Mouse (Mus musculus): ENCODE measurements at regions not wholly inside any gene's neighbourhood (a gene's known extent, or its start where the extent isn't known, plus 50 kb on each side); places are given as distances from the start of the nearest gene placed in this dataset.

DNA sequence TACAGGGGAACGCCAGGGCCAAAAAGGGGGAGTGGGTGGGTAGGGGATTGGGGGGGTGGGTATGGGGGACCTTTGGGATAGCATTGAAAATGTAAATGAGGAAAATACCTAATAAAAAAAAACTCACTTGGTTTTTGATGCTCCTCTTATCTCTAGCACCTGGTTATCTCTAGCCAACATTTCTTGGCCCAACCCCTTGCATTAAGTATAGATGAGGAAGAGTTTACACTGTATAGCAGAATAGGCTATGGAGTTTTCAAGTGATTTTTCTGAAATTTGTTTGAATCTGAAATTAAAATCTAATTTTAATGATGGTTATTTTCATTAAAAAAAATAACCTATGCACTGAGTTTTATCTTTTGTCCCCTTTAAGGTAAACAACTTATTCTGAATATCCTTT is 68.8 kb upstream of the Il15 start:
- DNase-seq: no peak

- no peak for DNase-seq
Observed at GRCm38 (mm10) chr8:82469824-82470223, 66.8 kb upstream of the Il15 start.

DNA sequence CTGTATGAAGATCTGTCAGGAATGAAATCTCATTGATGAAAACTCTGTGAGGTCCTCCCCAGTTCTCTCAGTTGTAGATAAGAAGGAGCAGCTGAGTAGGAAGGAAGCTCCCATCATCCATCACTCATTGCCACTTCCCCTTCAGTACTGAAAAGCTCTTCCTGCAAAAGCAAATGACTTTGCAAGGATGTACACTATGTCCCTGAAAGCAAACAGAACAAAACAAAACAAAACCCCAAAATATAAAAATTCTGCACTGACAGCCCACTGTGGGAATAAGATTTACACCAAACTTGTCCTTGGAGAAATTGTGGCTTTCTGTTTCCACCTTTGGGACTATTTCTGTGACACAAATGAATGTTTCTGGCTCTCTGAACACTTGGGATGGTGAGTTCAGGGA is 59.8 kb upstream of the Il15 start:
- no peak for DNase-seq

DNA sequence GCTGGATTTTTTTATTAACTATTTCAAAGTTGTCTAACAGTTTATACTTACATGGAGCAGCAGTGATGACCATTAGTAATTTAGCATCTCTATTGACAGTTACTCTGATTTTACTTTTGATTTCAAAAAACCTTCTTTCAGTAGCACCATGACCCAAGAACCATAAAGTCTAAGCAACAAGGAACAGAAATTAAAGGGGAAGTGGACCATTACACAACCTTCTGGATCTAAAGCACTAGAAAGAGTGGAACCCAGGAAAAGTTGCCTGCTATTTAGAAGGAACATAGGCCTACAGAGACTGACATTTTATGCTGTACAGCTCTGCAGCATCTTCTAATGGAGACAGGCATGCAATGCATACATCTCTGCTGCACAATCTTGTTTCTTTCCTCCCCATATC is 56.0 kb upstream of the Il15 start:
- DNase-seq: no peak

DNA sequence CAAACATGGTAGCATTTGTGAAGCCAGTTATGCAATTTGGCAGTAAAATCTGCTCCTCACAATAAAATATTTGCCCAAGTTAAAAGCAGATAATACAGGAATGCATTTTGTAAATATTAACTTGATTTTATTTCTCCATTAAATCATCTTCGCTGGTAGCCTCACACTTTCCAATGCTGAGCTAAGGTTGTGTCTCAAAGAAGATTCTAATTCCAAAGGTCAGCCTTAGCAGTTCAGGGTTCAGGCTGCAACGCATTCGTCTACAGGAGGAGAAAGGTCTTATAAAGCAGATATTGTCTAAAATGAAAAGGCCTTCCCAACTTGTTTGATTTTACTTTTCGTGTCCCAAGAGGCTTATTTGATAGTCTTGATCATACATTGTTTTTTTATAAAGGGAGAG is 51.0 kb upstream of the Il15 start:
- DNase-seq: no peak

Data from thymus, postnatal 4 days (tissue).